Mouse (Mus musculus) Patski (cell line): ENCODE data around the gene Cutc. TPM values are rescaled to one million over a fixed set of nuclear protein-coding genes. Genes with fewer than 3 reads are reported as not detected.

Experiments
- ATAC-seq: fragments of 100-300 bp; one replicate; pipeline ENCODE4 v1.8.0; 2021
- CTCF ChIA-PET: fragments of 350-600 bp; sonication (Branson Sonifier 250); formaldehyde crosslinking; loops from one replicate; lab custom pipeline; 2022; ENCODE audit warnings: inconsistent platforms; lab: Charles Lee
- POLR2A ChIA-PET: fragments of 350-600 bp; sonication (Branson Sonifier 250); formaldehyde crosslinking; loops from one replicate; lab custom pipeline; 2022; ENCODE audit warnings: antibody characterized with exemption, inconsistent platforms; lab: Charles Lee
- DNase-seq: peaks from one replicate; pipeline ENCODE4 v3.0.0-alpha.2; 2011; ENCODE audit warnings: low read depth, low spot score
- H3K27me3 ChIP-seq: fragments of 371-371 bp; one replicate; pipeline ENCODE4 v1.5.1; 2021
- CTCF ChIP-seq: fragments of 100-300 bp; IDR thresholded peaks from one replicate; pipeline ENCODE4 v1.5.1; 2021
- in situ Hi-C: fragments of 300-500 bp; cut with MboI; formaldehyde crosslinking; loops from 3 replicates; pipeline ENCODE4 v1.11.1; 2018; ENCODE audit warnings: low pct_unique_long_range_greater_than_20kb, mixed read lengths
- polyA plus RNA-seq: library from polyadenylated mRNA; unstranded; gene quantifications from one replicate; pipeline ENCODE4 v1.2.3, GENCODE M21; 2021

Cutc gene
- polyA plus RNA-seq, 1 experiment from 2014 or later: 7.1 TPM

- H3K27me3 ChIP-seq: peaks cover 56% of the 10 kb centered on the region
- ATAC-seq (no peak), DNase-seq (no peak)
- POLR2A ChIA-PET: interaction anchor here (0.6 kb wide), 1 partner anchor 269 kb away, joined by 5 read pairs; no protein-coding TSS in a partner anchor
- in situ Hi-C loops: no loop called here
- CTCF ChIA-PET: no interaction called here
- no peak for TF ChIP-seq CTCF
These were observed 41.2 kb downstream of the Cutc start for GRCm38 (mm10) chr19:43793951-43794350.

GRCm38 (mm10) chr19:43795511-43795910 lies 42.7 kb downstream of the Cutc start:
- DNase-seq (no peak), ATAC-seq (no peak)
- peaks cover 68% of the 10 kb centered on the region for H3K27me3 ChIP-seq
- ChIA-PET CTCF (interaction anchor here (1.5 kb wide), 1 partner anchor 9 kb away, joined by 3 read pairs; no protein-coding TSS in a partner anchor), POLR2A (no interaction called here)
- in situ Hi-C loops: no loop called here
- TF ChIP-seq CTCF: no peak

- DNase-seq (no peak), ATAC-seq (no peak)
- no peak for TF ChIP-seq CTCF
- in situ Hi-C loops: no loop called here
- CTCF ChIA-PET: no interaction called here
- H3K27me3 ChIP-seq: peaks cover 69% of the 10 kb centered on the region
- POLR2A ChIA-PET: no interaction called here
These were observed 44.4 kb downstream of the Cutc start for GRCm38 (mm10) chr19:43797216-43797615.

- H3K27me3 ChIP-seq: peaks cover 68% of the 10 kb centered on the region
- POLR2A ChIA-PET: no interaction called here
- no peak for ATAC-seq
- in situ Hi-C loops: no loop called here
- no peak for DNase-seq
- CTCF ChIA-PET: no interaction called here
- no peak for TF ChIP-seq CTCF
These were observed 48.7 kb downstream of the Cutc start for GRCm38 (mm10) chr19:43801427-43802051.

GRCm38 (mm10) chr19:43803866-43804265 lies 51.1 kb downstream of the Cutc start:
- in situ Hi-C loops: no loop called here
- DNase-seq: no peak
- no peak for ATAC-seq
- TF ChIP-seq CTCF: no peak
- ChIA-PET POLR2A (no interaction called here), CTCF (interaction anchor here (0.8 kb wide), 1 partner anchor 12 kb away, joined by 3 read pairs; no protein-coding TSS in a partner anchor)
- peaks cover 73% of the 10 kb centered on the region for H3K27me3 ChIP-seq

GRCm38 (mm10) chr19:43809331-43809730 lies 56.5 kb downstream of the Cutc start:
- POLR2A ChIA-PET: no interaction called here
- DNase-seq (no peak), ATAC-seq (no peak)
- no peak for TF ChIP-seq CTCF
- in situ Hi-C loops: no loop called here
- H3K27me3 ChIP-seq: peaks cover 69% of the 10 kb centered on the region
- CTCF ChIA-PET: no interaction called here

- POLR2A ChIA-PET: no interaction called here
- DNase-seq (no peak), ATAC-seq (no peak)
- H3K27me3 ChIP-seq: peaks cover 61% of the 10 kb centered on the region
- in situ Hi-C loops: no loop called here
- CTCF ChIA-PET: no interaction called here
- no peak for TF ChIP-seq CTCF
These were observed 58.6 kb downstream of the Cutc start for GRCm38 (mm10) chr19:43811419-43811818.

- in situ Hi-C loops: no loop called here
- POLR2A ChIA-PET: no interaction called here
- no peak for TF ChIP-seq CTCF
- no peak for DNase-seq
- peaks cover 61% of the 10 kb centered on the region for H3K27me3 ChIP-seq
- ATAC-seq: no peak
- CTCF ChIA-PET: no interaction called here
These were observed 60.5 kb downstream of the Cutc start for GRCm38 (mm10) chr19:43813315-43813714.

GRCm38 (mm10) chr19:43815661-43816414 lies 63.0 kb downstream of the Cutc start:
- ChIA-PET POLR2A (no interaction called here), CTCF (interaction anchor here (1.1 to 1.4 kb wide), 2 partner anchors 9 to 12 kb away, joined by 3 read pairs; no protein-coding TSS in a partner anchor)
- H3K27me3 ChIP-seq: peaks cover 62% of the 10 kb centered on the region
- DNase-seq (no peak), ATAC-seq (no peak)
- no peak for TF ChIP-seq CTCF
- in situ Hi-C loops: no loop called here

Other genes with a start within 250 kb of the Cutc start
- 311 TPM for gene Got1, start 228.4 kb upstream of the Cutc start, polyA plus RNA-seq
- gene Nkx2-3, start 140.7 kb upstream of the Cutc start, polyA plus RNA-seq: 0.14 TPM
- gene Slc25a28, start 78.1 kb upstream of the Cutc start, polyA plus RNA-seq: 51.9 TPM
- gene Entpd7, start 63.3 kb upstream of the Cutc start, polyA plus RNA-seq: 8.4 TPM
- 32.7 TPM for gene Cox15, start within 50 bp of the Cutc start, polyA plus RNA-seq
- not detected for gene Abcc2, start 29.2 kb downstream of the Cutc start, polyA plus RNA-seq
- gene Dnmbp, start 187.2 kb downstream of the Cutc start, polyA plus RNA-seq: 16.3 TPM
- 0.30 TPM for gene Cpn1, start 233.6 kb downstream of the Cutc start, polyA plus RNA-seq